Mouse (Mus musculus): ENCODE measurements around the gene Cux1. TPM values are rescaled to one million over a fixed set of nuclear protein-coding genes. Genes with fewer than 3 reads are reported as not detected.

Gene Cux1
- polyA plus RNA-seq, 1 experiment from 2014 or later = 112 TPM

DNA sequence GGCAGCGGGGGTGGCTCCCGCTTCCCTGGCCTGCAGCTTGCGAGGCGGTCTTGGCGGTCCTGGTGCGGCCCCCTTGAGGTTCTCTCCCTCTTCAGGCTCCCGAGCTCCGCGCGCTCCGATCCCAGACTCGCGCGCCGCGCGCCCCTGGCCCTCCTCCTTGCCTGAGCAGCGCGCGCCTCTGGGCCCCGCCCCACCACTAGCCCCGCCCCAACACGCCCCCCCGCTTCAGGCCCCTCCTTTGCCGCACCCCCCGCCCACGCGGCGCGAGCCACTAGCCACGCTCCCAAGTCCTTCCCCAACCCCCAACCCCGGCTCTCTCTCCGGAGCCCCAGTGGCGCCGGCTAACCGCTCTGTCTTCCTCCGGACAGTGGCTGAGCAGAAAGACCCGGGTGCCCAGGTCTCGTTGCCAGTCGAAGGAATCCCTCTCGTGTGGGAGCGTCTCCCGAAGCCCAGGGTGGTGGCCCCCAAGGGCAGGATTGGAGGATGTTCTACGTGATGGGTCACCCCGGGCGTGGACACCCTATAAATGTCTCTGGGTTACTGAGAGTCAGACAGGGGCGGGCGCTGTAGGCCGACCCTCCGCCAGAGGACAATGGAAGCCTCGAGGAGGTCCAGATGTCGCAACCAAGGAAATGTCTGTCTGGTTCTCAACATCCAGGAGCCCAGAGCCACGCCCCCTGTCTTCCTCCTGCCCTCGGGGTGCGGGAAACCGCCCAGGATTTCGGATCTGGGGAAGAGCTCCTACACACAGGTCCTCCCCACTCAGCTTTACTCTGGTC, 322.3 kb downstream of the Cux1 start:
- Histone ChIP-seq H3K27ac (replicated peaks; ENCODE audit: low read depth, low read length) (peak overlapping the region; percentile 89), H3K36me3 (ENCODE audit: control insufficient read depth, insufficient read depth, low read length) (no peaks in the 10 kb centered on the region), H3K9ac (replicated peaks; ENCODE audit: low read length) (peak overlapping the region; percentile 85), H3K9me3 (ENCODE audit: control insufficient read depth, low read length) (no peaks in the 10 kb centered on the region), H3K27me3 (ENCODE audit: control insufficient read depth, insufficient read depth, low read length) (no peaks in the 10 kb centered on the region), H3K4me3 (replicated peaks; ENCODE audit: low read depth, low read length) (peak overlapping the region; percentile 82), H3K4me2 (ENCODE audit: low read length) (peak overlapping the region; percentile 78), H3K4me1 (ENCODE audit: control insufficient read depth, insufficient read depth, low read length) (peaks cover 15% of the 10 kb centered on the region)
- WGBS = under 1% methylated on average over 47 of the region's 57 CpGs
- peak; percentile 95 for DNase-seq
- ATAC-seq (ENCODE audit: low FRiP score, low TSS enrichment) = peak; percentile 73

DNA sequence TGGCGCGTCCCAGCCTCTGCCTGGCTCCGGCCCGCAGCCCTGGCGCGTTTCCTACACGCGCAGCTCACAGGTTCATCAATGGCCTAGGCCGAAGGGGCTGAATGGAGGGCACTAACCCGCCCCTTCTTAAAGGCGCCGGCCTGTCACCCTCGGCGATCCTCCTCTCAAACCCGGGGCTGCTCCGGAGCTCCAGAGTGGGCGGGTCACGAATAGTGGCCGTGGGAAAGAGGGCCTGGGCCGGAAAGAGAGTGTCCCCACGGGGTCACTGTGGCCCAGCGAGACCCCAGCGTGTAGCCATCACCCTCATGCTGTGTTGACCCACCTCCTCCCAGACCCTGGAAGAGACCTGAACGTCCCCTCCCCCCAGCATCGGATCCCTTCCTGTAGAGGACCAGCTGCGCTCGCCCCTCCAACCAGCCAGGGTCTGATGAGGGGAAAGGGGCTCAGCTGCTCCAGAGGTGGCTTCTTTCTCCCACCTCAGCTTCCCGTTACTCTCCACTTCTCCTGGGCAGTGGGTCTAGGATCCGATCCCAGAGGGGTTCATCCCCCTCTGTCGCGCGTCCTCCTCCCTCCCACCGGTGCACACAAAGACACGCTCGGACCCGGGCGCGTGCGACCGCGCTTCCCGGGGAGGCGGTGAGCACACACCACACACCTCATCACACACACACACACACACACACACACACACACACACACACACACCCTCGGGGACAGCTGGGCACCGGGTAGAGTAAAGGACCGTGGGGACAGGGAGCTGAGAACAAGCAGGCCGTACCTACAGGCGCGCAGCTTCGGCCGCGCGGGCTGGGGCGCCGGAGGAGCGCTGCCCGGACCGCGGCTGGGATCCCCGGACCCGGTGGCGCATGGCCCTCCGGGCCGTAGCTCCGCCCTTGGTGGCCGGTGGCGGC, 323.2 kb downstream of the Cux1 start:
- no peaks in the 10 kb centered on the region for H3K9me3 ChIP-seq (ENCODE audit: control insufficient read depth, low read length)
- peak overlapping the region; percentile 78 for H3K4me2 ChIP-seq (ENCODE audit: low read length)
- H3K9ac ChIP-seq (replicated peaks; ENCODE audit: low read length) = peak overlapping the region; percentile 85
- WGBS = under 1% methylated on average over 67 of the region's 67 CpGs
- no peaks in the 10 kb centered on the region for H3K27me3 ChIP-seq (ENCODE audit: control insufficient read depth, insufficient read depth, low read length)
- H3K27ac ChIP-seq (replicated peaks; ENCODE audit: low read depth, low read length) = peak overlapping the region; percentile 89
- no peaks in the 10 kb centered on the region for H3K36me3 ChIP-seq (ENCODE audit: control insufficient read depth, insufficient read depth, low read length)
- peak; percentile 74 for DNase-seq
- H3K4me1 ChIP-seq (ENCODE audit: control insufficient read depth, insufficient read depth, low read length) = peaks cover 15% of the 10 kb centered on the region
- peak; percentile 55 for ATAC-seq (ENCODE audit: low FRiP score, low TSS enrichment)
- H3K4me3 ChIP-seq (replicated peaks; ENCODE audit: low read depth, low read length) = peak overlapping the region; percentile 82

DNA sequence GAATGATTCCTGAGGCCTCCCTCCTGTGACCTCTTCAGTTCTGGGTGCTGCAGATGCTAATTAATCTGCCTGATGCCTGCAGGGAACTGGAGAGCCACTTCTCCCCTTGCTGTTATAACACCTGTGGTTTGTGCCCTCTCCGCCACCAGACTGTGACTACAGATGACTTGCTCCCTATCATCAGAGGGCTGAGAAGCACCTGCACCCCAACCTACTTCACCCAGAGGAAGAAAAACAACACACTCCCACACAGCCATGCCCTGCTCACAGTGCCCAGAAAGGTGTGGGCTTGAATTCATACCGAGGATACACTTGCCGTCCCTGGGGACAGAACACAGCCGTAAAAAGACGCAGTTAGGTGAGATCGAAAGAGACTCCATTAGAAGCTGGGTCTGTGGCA, 326.1 kb downstream of the Cux1 start:
- 80% methylated on average over 6 of the region's 6 CpGs for WGBS

DNA sequence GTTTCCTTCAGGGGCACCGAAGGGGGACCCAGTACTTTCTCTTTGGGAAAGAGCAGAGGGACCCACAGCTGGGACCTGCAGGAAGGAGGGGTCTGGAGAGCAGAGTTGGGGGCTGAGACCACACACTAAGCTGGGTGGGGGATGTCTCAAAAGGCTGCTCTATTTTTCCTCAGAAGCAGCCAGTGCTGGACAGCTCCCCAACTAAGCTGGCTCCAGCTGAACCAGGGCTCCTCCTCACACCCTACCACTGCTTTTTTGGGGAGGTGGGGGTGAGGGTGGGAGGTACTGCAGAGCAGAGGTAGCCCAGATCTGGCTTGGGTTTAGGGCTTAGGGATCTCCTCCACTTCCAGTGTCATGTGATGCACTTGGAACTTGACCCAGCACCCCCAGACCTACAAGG, 326.9 kb downstream of the Cux1 start:
- no peaks in the 10 kb centered on the region for H3K27me3 ChIP-seq (ENCODE audit: control insufficient read depth, insufficient read depth, low read length)
- 78% methylated on average over 1 of the region's 1 CpGs for WGBS
- H3K4me1 ChIP-seq (ENCODE audit: control insufficient read depth, insufficient read depth, low read length) = peaks cover 26% of the 10 kb centered on the region
- H3K27ac ChIP-seq (replicated peaks; ENCODE audit: low read depth, low read length) = no peak overlapping the region
- no peaks in the 10 kb centered on the region for H3K9me3 ChIP-seq (ENCODE audit: control insufficient read depth, low read length)
- H3K9ac ChIP-seq (replicated peaks; ENCODE audit: low read length) = no peak overlapping the region
- DNase-seq (no peak), ATAC-seq (ENCODE audit: low FRiP score, low TSS enrichment) (no peak)
- no peaks in the 10 kb centered on the region for H3K36me3 ChIP-seq (ENCODE audit: control insufficient read depth, insufficient read depth, low read length)
- H3K4me3 ChIP-seq (replicated peaks; ENCODE audit: low read depth, low read length) = no peak overlapping the region
- H3K4me2 ChIP-seq (ENCODE audit: low read length) = no peak overlapping the region

More for the DNA sequence above, 326.1 kb downstream of the Cux1 start:
- H3K27me3 ChIP-seq (ENCODE audit: control insufficient read depth, insufficient read depth, low read length) = no peaks in the 10 kb centered on the region
- no peaks in the 10 kb centered on the region for H3K36me3 ChIP-seq (ENCODE audit: control insufficient read depth, insufficient read depth, low read length)
- ATAC-seq (ENCODE audit: low FRiP score, low TSS enrichment) (no peak), DNase-seq (no peak)
- H3K9ac ChIP-seq (replicated peaks; ENCODE audit: low read length) = no peak overlapping the region
- H3K4me1 ChIP-seq (ENCODE audit: control insufficient read depth, insufficient read depth, low read length) = peaks cover 28% of the 10 kb centered on the region
- no peak overlapping the region for H3K4me3 ChIP-seq (replicated peaks; ENCODE audit: low read depth, low read length)
- no peaks in the 10 kb centered on the region for H3K9me3 ChIP-seq (ENCODE audit: control insufficient read depth, low read length)
- no peak overlapping the region for H3K27ac ChIP-seq (replicated peaks; ENCODE audit: low read depth, low read length)
- H3K4me2 ChIP-seq (ENCODE audit: low read length) = no peak overlapping the region

DNA sequence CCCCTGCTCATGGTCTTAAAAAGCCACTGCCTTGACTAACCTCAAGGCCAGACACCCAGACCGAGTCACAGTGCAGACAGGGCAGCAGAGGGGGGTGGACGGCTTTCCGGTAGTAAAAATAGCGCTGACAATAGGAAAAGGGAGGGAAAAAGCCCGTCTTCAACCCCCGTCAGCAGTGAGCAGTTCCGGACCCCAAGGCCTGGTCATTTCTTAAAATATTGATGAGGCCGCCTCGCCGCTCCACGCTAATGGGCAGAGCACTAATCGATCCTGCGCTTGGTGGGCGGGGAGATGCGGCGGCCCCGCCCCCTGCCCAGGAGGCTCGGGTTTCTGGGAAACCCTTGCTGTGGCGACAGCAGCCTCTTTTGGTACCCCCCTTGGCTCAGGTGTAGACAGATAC, 329.7 kb downstream of the Cux1 start:
- ATAC-seq (ENCODE audit: low FRiP score, low TSS enrichment) = no peak
- Histone ChIP-seq H3K27ac (replicated peaks; ENCODE audit: low read depth, low read length) (no peak overlapping the region), H3K9ac (replicated peaks; ENCODE audit: low read length) (peak overlapping the region; percentile 45; the same call in 1 of the 2 replicates), H3K4me2 (ENCODE audit: low read length) (peak overlapping the region; percentile 59), H3K4me1 (ENCODE audit: control insufficient read depth, insufficient read depth, low read length) (peaks cover 27% of the 10 kb centered on the region), H3K36me3 (ENCODE audit: control insufficient read depth, insufficient read depth, low read length) (no peaks in the 10 kb centered on the region), H3K9me3 (ENCODE audit: control insufficient read depth, low read length) (no peaks in the 10 kb centered on the region), H3K27me3 (ENCODE audit: control insufficient read depth, insufficient read depth, low read length) (no peaks in the 10 kb centered on the region), H3K4me3 (replicated peaks; ENCODE audit: low read depth, low read length) (peak overlapping the region; percentile 28)
- DNase-seq = peak; percentile 43
- 2% methylated on average over 19 of the region's 19 CpGs for WGBS

DNA sequence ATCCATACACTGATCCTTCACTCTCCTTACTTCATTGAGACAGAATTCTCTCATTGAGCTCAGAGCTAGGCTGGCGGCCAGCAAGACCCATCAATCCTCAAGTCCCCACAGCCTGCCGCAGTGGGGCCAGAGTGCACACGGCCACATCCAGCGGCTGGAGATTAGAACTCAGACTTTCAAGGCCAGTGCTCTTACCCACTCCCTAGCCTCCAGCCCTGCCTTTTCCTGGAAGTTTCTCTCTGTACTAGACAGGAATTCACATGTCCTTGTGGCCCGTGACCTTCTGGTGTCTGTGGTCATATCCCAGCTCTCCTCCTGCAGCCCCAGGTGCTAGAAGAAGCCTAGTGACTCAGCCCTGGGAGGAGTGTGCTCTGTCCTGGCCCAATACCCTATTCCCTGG, 330.7 kb downstream of the Cux1 start:
- Histone ChIP-seq H3K27ac (replicated peaks; ENCODE audit: low read depth, low read length) (no peak overlapping the region), H3K36me3 (ENCODE audit: control insufficient read depth, insufficient read depth, low read length) (peaks cover 5% of the 10 kb centered on the region), H3K27me3 (ENCODE audit: control insufficient read depth, insufficient read depth, low read length) (no peaks in the 10 kb centered on the region), H3K4me3 (replicated peaks; ENCODE audit: low read depth, low read length) (no peak overlapping the region), H3K9me3 (ENCODE audit: control insufficient read depth, low read length) (no peaks in the 10 kb centered on the region), H3K4me1 (ENCODE audit: control insufficient read depth, insufficient read depth, low read length) (peaks cover 20% of the 10 kb centered on the region), H3K9ac (replicated peaks; ENCODE audit: low read length) (no peak overlapping the region), H3K4me2 (ENCODE audit: low read length) (no peak overlapping the region)
- ATAC-seq (ENCODE audit: low FRiP score, low TSS enrichment) (no peak), DNase-seq (no peak)
- 88% methylated on average over 5 of the region's 5 CpGs for WGBS

DNA sequence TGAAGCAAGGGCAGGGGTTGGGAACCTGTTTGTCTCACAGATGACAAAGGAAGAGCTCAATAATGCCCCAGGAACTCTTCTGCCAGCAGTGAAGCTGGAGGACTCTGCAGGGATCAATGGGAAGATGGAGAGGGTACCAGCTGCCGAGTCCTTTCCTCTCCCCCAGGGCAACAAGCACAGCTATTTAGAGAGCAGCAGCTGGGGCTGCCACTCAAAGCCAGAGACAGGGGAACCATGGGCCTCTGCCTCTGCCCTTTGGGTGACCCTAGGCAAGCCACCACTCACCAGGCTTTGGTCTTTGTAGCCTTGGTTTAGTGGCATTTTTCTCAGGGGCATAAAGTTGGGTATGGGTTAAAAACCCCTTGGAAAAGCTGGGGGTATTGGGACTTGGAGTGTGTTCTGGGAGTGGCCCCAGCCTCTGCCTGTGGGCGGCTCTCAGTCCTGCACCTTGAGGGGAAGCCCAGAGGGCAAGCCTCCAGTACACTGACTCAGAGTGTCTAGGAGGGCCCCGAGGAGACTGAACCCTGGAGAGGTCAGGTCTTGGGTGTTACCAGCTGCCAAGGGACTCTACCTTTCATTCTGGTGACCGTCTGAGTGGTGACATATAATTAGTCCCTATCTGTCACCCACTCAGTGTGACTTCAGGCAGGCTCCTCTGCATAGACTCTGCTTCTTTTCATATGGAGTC, 336.8 kb downstream of the Cux1 start:
- no peak overlapping the region for H3K4me3 ChIP-seq (replicated peaks; ENCODE audit: low read depth, low read length)
- no peaks in the 10 kb centered on the region for H3K27me3 ChIP-seq (ENCODE audit: control insufficient read depth, insufficient read depth, low read length)
- WGBS = 64% methylated on average over 4 of the region's 4 CpGs
- no peaks in the 10 kb centered on the region for H3K9me3 ChIP-seq (ENCODE audit: control insufficient read depth, low read length)
- ATAC-seq (ENCODE audit: low FRiP score, low TSS enrichment) (no peak), DNase-seq (no peak)
- H3K4me1 ChIP-seq (ENCODE audit: control insufficient read depth, insufficient read depth, low read length) = peaks cover 6% of the 10 kb centered on the region; the same call in 1 of the 2 replicates
- H3K9ac ChIP-seq (replicated peaks; ENCODE audit: low read length) = no peak overlapping the region
- no peak overlapping the region for H3K27ac ChIP-seq (replicated peaks; ENCODE audit: low read depth, low read length)
- no peak overlapping the region for H3K4me2 ChIP-seq (ENCODE audit: low read length)
- peaks cover 42% of the 10 kb centered on the region for H3K36me3 ChIP-seq (ENCODE audit: control insufficient read depth, insufficient read depth, low read length)

DNA sequence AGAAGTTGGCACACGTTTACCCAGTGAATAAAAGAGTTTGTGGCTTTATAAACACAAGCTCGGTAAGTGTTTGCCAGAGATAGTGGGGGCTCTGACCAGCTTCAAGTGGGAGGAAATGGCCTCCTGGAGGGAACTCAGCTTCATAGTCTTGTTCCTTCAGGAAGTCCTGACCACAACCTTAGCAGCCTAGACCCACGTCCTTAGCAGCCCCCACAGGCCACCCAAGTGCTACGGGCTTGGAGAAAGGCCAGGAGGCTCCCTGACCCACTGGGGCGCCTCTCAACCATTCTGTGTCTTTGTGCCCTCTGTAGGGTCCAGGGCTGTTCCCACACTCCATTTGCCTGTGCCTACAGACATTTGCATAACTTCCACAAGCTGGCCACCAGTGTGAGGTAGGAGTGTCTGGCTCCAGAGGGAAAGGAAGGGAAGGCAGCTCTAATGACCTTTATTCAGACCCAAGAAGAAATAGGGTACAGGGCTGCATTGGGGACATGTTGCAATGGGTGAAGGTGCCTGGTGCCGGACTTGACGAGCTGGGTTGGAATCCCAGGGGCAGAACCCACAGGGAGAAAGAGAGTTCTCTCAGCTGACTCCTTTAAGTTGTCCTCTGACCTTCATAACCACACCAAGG, 340.9 kb downstream of the Cux1 start:
- WGBS = 86% methylated on average over 7 of the region's 7 CpGs
- Histone ChIP-seq H3K4me3 (replicated peaks; ENCODE audit: low read depth, low read length) (no peak overlapping the region), H3K36me3 (ENCODE audit: control insufficient read depth, insufficient read depth, low read length) (peaks cover 70% of the 10 kb centered on the region), H3K9ac (replicated peaks; ENCODE audit: low read length) (no peak overlapping the region), H3K27ac (replicated peaks; ENCODE audit: low read depth, low read length) (no peak overlapping the region), H3K4me1 (ENCODE audit: control insufficient read depth, insufficient read depth, low read length) (no peaks in the 10 kb centered on the region), H3K27me3 (ENCODE audit: control insufficient read depth, insufficient read depth, low read length) (no peaks in the 10 kb centered on the region), H3K4me2 (ENCODE audit: low read length) (no peak overlapping the region), H3K9me3 (ENCODE audit: control insufficient read depth, low read length) (no peaks in the 10 kb centered on the region)
- DNase-seq (no peak), ATAC-seq (ENCODE audit: low FRiP score, low TSS enrichment) (no peak)
